Mouse (Mus musculus) embryonic facial prominence, embryonic 11.5 days (tissue): Measurements from ENCODE around the gene Grm8. TPM values are rescaled to one million over a fixed set of nuclear protein-coding genes. Genes with fewer than 3 reads are reported as not detected.

ENCODE experiments used
- ATAC-seq: fragments of 200-750 bp; cut with Nextera tagmentation; replicated peaks from 2 replicates; pipeline ENCODE4 v1.8.0; 2017; ENCODE audit warnings: low read depth; ENCODE audit not compliant: insufficient number of reproducible peaks, low FRiP score, low TSS enrichment
- DNase-seq: peaks from one replicate; pipeline ENCODE4 v3.0.0-alpha.2; 2015; ENCODE audit warnings: low spot score
- H3K27ac ChIP-seq: fragments of 300-500 bp; sonication (generic); replicated peaks from 2 replicates; pipeline ENCODE4 v1.5.1; 2014; ENCODE audit warnings: mild to moderate bottlenecking, low read depth, low read length, control low read depth
- H3K27me3 ChIP-seq: fragments of 300-500 bp; sonication (generic); 2 replicates; pipeline ENCODE4 v1.6.1; 2014; ENCODE audit warnings: mild to moderate bottlenecking, low read length, moderate library complexity, mixed read lengths; ENCODE audit not compliant: control insufficient read depth, insufficient read depth
- H3K36me3 ChIP-seq: fragments of 300-500 bp; sonication (generic); replicated peaks from 2 replicates; pipeline ENCODE4 v1.6.1; 2014; ENCODE audit warnings: low read depth, mild to moderate bottlenecking, low read length, moderate library complexity, mixed read lengths; ENCODE audit not compliant: control insufficient read depth, insufficient read depth
- H3K4me1 ChIP-seq: fragments of 300-500 bp; sonication (generic); 2 replicates; pipeline ENCODE4 v1.6.1; 2014; ENCODE audit warnings: low read length, mixed read lengths; ENCODE audit not compliant: control insufficient read depth, insufficient read depth
- H3K4me2 ChIP-seq: fragments of 300-500 bp; sonication (generic); 2 replicates; pipeline ENCODE4 v1.6.1; 2014; ENCODE audit warnings: low read depth, mild to moderate bottlenecking, control low read depth, low read length, moderate library complexity
- H3K4me3 ChIP-seq: fragments of 300-500 bp; sonication (generic); 2 replicates; pipeline ENCODE4 v1.5.1; 2014; ENCODE audit warnings: low read depth, low read length, control low read depth
- H3K9ac ChIP-seq: fragments of 300-500 bp; sonication (generic); replicated peaks from 2 replicates; pipeline ENCODE4 v1.6.1; 2014; ENCODE audit warnings: mild to moderate bottlenecking, control low read depth, low read length
- H3K9me3 ChIP-seq: fragments of 300-500 bp; sonication (generic); replicated peaks from 2 replicates; pipeline ENCODE4 v1.6.1; 2016; ENCODE audit warnings: mild to moderate bottlenecking, low read length, inconsistent platforms, mixed read lengths; ENCODE audit not compliant: control insufficient read depth
- WGBS: fragments of 180-500 bp; shearing (Covaris S2); extraction: QIAGEN DNeasy Blood & Tissue Kit; methylation state at CpG from one replicate; pipeline ENCODE4 v1.1.7; 2014; 5-methylcytosine and 5-hydroxymethylcytosine counted together
- microRNA counts: library from miRNA; unstranded; fragments of <30 nt; microRNA quantifications from one replicate; lab custom pipeline; 2016
- microRNA-seq: library from miRNA; unstranded; fragments of <30 nt; microRNA quantifications from one replicate; pipeline ENCODE4, GENCODE M21; 2016; ENCODE audit warnings: borderline number of aligned reads
- polyA plus RNA-seq: library from polyadenylated mRNA; unstranded; fragments of >200 nt; fragmentation: Nextera tagmentation; extraction: Ambion mirVana; gene quantifications from 2 replicates; pipeline ENCODE4 v1.2.1, GENCODE M21; 2014

Grm8 gene
- polyA plus RNA-seq, 1 experiment from 2014 or later: 1.2 TPM

DNA sequence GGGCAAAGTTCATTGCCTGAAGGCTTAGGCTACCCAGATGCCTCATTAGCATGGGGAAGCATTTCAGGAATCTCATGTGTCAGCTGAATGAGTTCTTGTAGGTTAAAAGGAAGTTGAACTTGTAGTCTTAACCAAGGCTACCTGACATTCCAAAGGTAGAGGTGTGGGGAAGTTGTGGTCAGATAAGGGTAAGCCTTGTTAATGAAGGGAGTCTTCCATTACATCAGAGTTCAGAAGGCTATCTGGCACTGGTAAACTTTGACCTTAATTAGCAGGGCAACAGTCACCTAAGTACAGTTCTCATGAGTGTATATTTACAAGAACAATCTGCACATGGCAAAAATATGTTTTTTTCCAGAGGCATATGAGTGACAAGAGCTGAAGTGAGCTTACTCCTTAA, 870.0 kb downstream of the Grm8 start:
- DNase-seq (no peak), ATAC-seq (no peak)
- Histone ChIP-seq H3K36me3 (no peaks in the 10 kb centered on the region), H3K27ac (no peak overlapping the region), H3K4me2 (no peak overlapping the region), H3K27me3 (no peaks in the 10 kb centered on the region), H3K4me1 (no peaks in the 10 kb centered on the region), H3K9ac (no peak overlapping the region), H3K9me3 (no peaks in the 10 kb centered on the region), H3K4me3 (no peak overlapping the region)

DNA sequence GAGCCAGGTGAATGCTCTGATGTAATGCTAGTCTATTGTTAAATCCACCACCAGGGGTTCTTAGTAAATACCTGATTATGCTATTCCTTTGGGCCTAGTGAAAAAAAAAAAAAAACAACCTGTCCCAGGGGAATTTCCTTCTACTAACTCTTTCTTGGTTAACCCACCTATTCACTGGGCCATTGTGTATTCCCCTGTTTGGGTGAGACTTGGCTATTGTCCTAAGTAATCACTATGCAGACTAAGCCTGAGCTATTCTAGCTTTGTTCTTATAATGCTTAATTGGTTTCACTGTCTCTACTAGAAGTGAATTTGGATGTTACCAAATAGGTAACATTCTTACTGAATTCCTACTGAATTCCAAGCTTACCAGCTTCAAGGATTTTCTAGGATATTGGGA, 872.4 kb downstream of the Grm8 start:
- DNase-seq: no peak
- H3K4me2 ChIP-seq: no peak overlapping the region

DNA sequence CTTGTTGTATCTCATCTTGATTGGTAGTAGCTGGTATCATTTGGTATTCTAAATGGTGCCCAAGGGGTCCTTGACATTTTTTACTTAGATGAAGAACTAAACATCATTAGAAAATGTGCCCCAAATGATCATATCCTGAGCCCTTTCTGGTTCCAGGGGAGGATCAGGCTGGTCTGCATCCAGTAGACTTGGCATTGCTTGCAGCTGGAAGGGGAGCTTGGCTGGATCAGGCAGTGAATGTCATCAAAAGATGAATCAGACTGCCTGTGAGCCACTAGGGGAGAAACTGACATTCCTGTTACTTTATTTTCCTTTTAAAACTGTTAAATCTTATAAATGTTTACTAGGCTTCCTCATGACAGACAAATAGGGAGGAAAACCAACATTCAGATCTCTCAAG, 894.6 kb downstream of the Grm8 start:
- ATAC-seq (no peak), DNase-seq (no peak)
- H3K36me3 ChIP-seq: no peaks in the 10 kb centered on the region
- H3K9me3 ChIP-seq: no peaks in the 10 kb centered on the region
- H3K27me3 ChIP-seq: no peaks in the 10 kb centered on the region
- no peak overlapping the region for H3K4me2 ChIP-seq
- H3K9ac ChIP-seq: no peak overlapping the region
- H3K4me1 ChIP-seq: no peaks in the 10 kb centered on the region
- H3K4me3 ChIP-seq: no peak overlapping the region
- no peak overlapping the region for H3K27ac ChIP-seq

More for the DNA sequence above, 872.4 kb downstream of the Grm8 start:
- Histone ChIP-seq H3K27me3 (no peaks in the 10 kb centered on the region), H3K9me3 (no peaks in the 10 kb centered on the region), H3K27ac (no peak overlapping the region), H3K36me3 (no peaks in the 10 kb centered on the region), H3K4me1 (no peaks in the 10 kb centered on the region), H3K9ac (no peak overlapping the region), H3K4me3 (no peak overlapping the region)
- ATAC-seq: no peak

DNA sequence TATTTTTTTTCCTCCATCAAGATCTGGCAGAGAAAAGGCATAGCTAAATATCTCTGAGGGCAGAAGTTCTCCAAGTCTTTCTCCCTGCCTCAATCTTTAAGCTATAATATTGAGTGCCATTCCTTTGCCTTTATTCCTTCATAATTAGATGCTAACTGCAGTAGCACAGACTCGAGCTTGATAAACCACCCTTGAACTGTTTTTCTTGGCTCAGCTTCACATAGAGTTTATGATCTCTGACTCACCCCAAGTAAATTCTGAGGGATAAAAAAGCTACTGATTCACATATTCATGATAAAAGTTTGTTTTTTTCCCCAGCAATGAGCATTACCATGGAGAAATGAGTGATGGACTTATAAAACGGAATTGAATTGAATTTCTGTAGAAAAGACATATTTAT, 895.0 kb downstream of the Grm8 start:
- H3K27me3 ChIP-seq: no peaks in the 10 kb centered on the region
- WGBS: 69% methylated on average over 2 of the region's 2 CpGs
- H3K4me3 ChIP-seq: no peak overlapping the region
- H3K36me3 ChIP-seq: no peaks in the 10 kb centered on the region
- H3K4me2 ChIP-seq: no peak overlapping the region
- no peaks in the 10 kb centered on the region for H3K9me3 ChIP-seq
- H3K9ac ChIP-seq: no peak overlapping the region
- H3K4me1 ChIP-seq: no peaks in the 10 kb centered on the region
- ATAC-seq: no peak
- H3K27ac ChIP-seq: no peak overlapping the region
- DNase-seq: no peak

MicroRNAs encoded within 50 kb of the gene (microRNA counts, 519-probe panel; counts per million panel counts)
- microRNA mmu-miR-592 (lab: Ali Mortazavi, UCI): 2,586 counts per million, percentile 27 among the panel's probes with 10 or more counts

Small RNA genes within 50 kb of the gene (microRNA-seq; reads per million reads assigned to microRNA genes)
- gene Mir592: 46.1 reads per million, percentile 31 among the genes with 10 or more reads in this experiment
